Mouse (Mus musculus): Measurements from ENCODE around the gene Myoc. TPM values are rescaled to one million over a fixed set of nuclear protein-coding genes. Genes with fewer than 3 reads are reported as not detected.

The Myoc gene
- polyA plus RNA-seq, 1 experiment from 2014 or later, result not detected

DNA sequence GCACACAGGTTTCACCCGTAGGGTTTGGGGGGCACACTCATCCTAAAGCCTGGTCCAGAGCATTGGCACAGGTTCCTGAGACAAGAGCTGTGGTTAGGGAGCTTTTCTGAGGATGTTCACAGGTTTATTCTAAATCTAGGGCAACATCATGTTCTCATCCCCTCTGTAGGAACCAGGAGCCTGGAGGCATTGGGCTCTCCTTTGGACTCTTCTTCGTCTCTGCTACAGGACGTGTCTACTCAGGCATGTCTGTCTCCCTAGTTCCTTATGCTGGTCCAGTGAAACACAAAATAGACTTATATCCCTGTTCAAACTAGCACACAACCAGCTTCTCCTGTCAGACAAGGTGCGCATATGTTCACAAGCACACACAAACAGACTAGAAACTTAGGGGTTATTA, 420 bp upstream of the Myoc start:
- Histone ChIP-seq H3K9me3 (ENCODE audit: control insufficient read depth, low read length) (no peaks in the 10 kb centered on the region), H3K27ac (ENCODE audit: low read depth, low read length) (no peak overlapping the region), H3K4me2 (no peak overlapping the region), H3K36me3 (ENCODE audit: control insufficient read depth, insufficient read depth, low read length) (no peaks in the 10 kb centered on the region), H3K9ac (ENCODE audit: low read depth, low read length) (no peak overlapping the region), H3K4me1 (replicated peaks; ENCODE audit: control insufficient read depth, insufficient read depth, low read length) (no peaks in the 10 kb centered on the region), H3K27me3 (replicated peaks; ENCODE audit: control insufficient read depth, insufficient read depth, low read length) (no peaks in the 10 kb centered on the region), H3K4me3 (ENCODE audit: low read depth, low read length) (no peak overlapping the region)
- DNase-seq (ENCODE audit: low spot score) (no peak), ATAC-seq (replicated peaks; ENCODE audit: low FRiP score) (no peak)
- WGBS, result 85% methylated on average over 4 of the region's 4 CpGs

DNA sequence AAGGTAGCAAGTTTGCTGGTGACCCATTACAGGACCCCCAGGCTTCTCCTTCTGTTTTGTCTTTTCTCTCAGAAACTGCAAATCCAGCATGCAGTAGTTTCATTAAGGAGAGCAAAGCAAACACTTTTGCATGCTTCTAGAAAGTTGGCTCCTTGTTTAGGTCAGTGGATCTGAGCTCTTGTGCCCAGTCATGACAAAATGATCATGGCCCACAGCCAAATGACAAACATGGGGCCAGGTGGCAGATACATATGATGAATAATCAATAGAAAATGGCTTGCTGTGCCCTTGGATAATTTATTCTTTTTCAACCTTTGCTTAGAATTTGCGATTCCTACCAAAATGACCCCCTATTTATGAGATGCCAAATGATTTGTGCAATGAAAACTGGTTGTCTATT, 906 bp downstream of the Myoc start:
- Histone ChIP-seq H3K36me3 (ENCODE audit: control insufficient read depth, insufficient read depth, low read length) (no peaks in the 10 kb centered on the region), H3K27ac (ENCODE audit: low read depth, low read length) (no peak overlapping the region), H3K4me3 (ENCODE audit: low read depth, low read length) (no peak overlapping the region), H3K27me3 (replicated peaks; ENCODE audit: control insufficient read depth, insufficient read depth, low read length) (no peaks in the 10 kb centered on the region), H3K4me1 (replicated peaks; ENCODE audit: control insufficient read depth, insufficient read depth, low read length) (no peaks in the 10 kb centered on the region), H3K9ac (ENCODE audit: low read depth, low read length) (no peak overlapping the region), H3K4me2 (no peak overlapping the region), H3K9me3 (ENCODE audit: control insufficient read depth, low read length) (no peaks in the 10 kb centered on the region)
- 92% methylated on average over 1 of the region's 1 CpGs for whole genome bisulfite sequencing
- no peak for ATAC-seq (replicated peaks; ENCODE audit: low FRiP score)
- no peak for DNase-seq (ENCODE audit: low spot score)

DNA sequence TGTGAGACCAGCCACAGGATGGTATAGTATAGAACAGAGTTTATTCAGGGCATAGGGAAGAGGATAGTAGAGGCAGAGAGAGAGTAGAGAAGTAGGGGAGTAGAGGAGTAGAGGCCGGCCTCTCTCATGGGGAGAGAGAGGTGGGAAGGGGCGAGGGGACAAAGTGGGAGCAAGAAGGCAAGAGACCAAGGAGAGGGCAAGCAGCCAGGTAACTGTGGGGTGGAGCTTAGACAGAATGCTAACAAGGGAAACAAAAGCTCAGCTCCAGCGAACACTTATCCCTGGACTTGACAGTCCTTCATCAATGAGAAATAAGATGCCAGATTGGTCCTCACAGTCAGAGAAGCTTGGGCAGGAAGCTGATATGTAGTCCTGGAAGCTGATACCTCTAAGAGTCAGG, 3.6 kb downstream of the Myoc start:
- Histone ChIP-seq H3K4me2 (no peak overlapping the region), H3K27ac (ENCODE audit: low read depth, low read length) (no peak overlapping the region), H3K9me3 (ENCODE audit: control insufficient read depth, low read length) (no peaks in the 10 kb centered on the region), H3K4me3 (ENCODE audit: low read depth, low read length) (no peak overlapping the region), H3K9ac (ENCODE audit: low read depth, low read length) (no peak overlapping the region), H3K4me1 (replicated peaks; ENCODE audit: control insufficient read depth, insufficient read depth, low read length) (no peaks in the 10 kb centered on the region), H3K27me3 (replicated peaks; ENCODE audit: control insufficient read depth, insufficient read depth, low read length) (no peaks in the 10 kb centered on the region), H3K36me3 (ENCODE audit: control insufficient read depth, insufficient read depth, low read length) (no peaks in the 10 kb centered on the region)
- WGBS, result 72% methylated on average over 3 of the region's 3 CpGs
- DNase-seq (ENCODE audit: low spot score) (no peak), ATAC-seq (replicated peaks; ENCODE audit: low FRiP score) (no peak)

DNA sequence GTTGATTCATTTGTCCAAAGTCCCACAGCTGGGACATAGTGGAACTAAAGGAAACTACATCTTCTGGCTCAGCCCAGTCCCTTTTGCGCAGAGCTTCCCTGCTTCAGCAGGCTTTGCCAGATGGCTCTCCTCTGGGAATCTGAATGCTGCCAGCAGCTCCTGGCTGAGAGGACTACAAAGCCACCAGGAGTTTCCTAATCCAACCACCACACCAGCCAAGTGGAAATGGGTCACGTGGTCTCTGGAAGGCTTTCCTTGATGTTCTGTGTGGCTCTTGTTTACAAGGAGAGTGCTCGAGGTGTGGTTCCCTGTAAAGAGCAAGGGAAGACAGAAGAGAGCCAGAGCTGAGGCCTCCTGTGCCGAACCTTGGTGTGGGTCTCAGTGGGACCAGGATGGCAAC, 4.8 kb downstream of the Myoc start:
- H3K27ac ChIP-seq (ENCODE audit: low read depth, low read length), result no peak overlapping the region
- no peak overlapping the region for H3K4me2 ChIP-seq
- H3K4me1 ChIP-seq (replicated peaks; ENCODE audit: control insufficient read depth, insufficient read depth, low read length), result no peaks in the 10 kb centered on the region
- 41% methylated on average over 4 of the region's 4 CpGs for WGBS
- H3K4me3 ChIP-seq (ENCODE audit: low read depth, low read length), result no peak overlapping the region
- H3K9me3 ChIP-seq (ENCODE audit: control insufficient read depth, low read length), result no peaks in the 10 kb centered on the region
- ATAC-seq (replicated peaks; ENCODE audit: low FRiP score), result no peak
- H3K27me3 ChIP-seq (replicated peaks; ENCODE audit: control insufficient read depth, insufficient read depth, low read length), result no peaks in the 10 kb centered on the region
- H3K9ac ChIP-seq (ENCODE audit: low read depth, low read length), result no peak overlapping the region
- H3K36me3 ChIP-seq (ENCODE audit: control insufficient read depth, insufficient read depth, low read length), result no peaks in the 10 kb centered on the region
- no peak for DNase-seq (ENCODE audit: low spot score)

DNA sequence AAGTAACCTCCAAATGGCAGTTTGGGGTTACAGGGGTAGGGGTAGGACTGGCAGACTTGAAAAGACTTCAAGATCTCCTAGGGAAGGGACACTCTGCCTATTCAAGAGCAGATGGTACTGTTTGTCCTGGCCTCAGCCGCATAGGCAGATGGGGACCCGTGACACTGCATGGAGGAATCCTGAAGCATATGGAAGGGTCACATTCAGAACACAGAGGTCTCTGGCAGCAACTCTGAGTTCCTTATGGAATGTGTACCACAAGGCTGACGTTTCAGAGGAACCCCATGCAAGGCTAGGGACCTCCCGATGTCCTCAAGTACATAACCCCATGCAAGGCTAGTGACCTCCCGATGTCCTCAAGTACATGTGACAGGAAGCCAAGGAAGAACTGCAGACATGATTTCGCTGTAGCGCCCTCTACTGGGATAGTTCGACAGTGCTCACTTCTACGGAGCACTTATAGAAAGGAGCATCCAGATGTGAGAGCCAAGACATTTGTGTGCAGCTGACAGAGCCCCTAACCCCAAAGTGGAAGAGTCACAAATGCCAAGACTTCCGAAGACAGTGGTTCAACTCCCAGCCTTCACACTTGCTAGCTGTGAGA, 7.2 kb downstream of the Myoc start:
- Histone ChIP-seq H3K4me1 (replicated peaks; ENCODE audit: control insufficient read depth, insufficient read depth, low read length) (no peaks in the 10 kb centered on the region), H3K4me2 (no peak overlapping the region), H3K4me3 (ENCODE audit: low read depth, low read length) (no peak overlapping the region), H3K9me3 (ENCODE audit: control insufficient read depth, low read length) (no peaks in the 10 kb centered on the region), H3K27me3 (replicated peaks; ENCODE audit: control insufficient read depth, insufficient read depth, low read length) (no peaks in the 10 kb centered on the region), H3K27ac (ENCODE audit: low read depth, low read length) (no peak overlapping the region), H3K36me3 (ENCODE audit: control insufficient read depth, insufficient read depth, low read length) (no peaks in the 10 kb centered on the region), H3K9ac (ENCODE audit: low read depth, low read length) (no peak overlapping the region)
- 68% methylated on average over 10 of the region's 10 CpGs for WGBS
- ATAC-seq (replicated peaks; ENCODE audit: low FRiP score) (no peak), DNase-seq (ENCODE audit: low spot score) (no peak)

DNA sequence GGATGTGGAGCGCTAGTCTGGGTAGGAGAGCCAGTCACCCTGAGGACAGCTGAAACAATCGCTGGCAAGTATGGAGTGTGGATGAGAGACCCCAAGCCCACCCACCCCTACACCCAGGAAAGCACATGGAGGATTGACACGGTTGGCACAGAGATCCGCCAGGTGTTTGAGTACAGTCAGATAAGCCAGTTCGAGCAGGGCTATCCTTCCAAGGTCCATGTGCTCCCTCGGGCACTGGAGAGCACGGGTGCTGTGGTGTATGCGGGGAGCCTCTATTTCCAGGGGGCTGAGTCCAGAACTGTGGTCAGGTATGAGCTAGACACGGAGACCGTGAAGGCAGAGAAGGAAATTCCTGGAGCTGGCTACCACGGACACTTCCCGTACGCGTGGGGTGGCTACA, 9.5 kb downstream of the Myoc start:
- Histone ChIP-seq H3K27me3 (replicated peaks; ENCODE audit: control insufficient read depth, insufficient read depth, low read length) (no peaks in the 10 kb centered on the region), H3K36me3 (ENCODE audit: control insufficient read depth, insufficient read depth, low read length) (no peaks in the 10 kb centered on the region), H3K9ac (ENCODE audit: low read depth, low read length) (no peak overlapping the region), H3K4me3 (ENCODE audit: low read depth, low read length) (no peak overlapping the region), H3K4me1 (replicated peaks; ENCODE audit: control insufficient read depth, insufficient read depth, low read length) (no peaks in the 10 kb centered on the region), H3K27ac (ENCODE audit: low read depth, low read length) (no peak overlapping the region), H3K4me2 (no peak overlapping the region), H3K9me3 (ENCODE audit: control insufficient read depth, low read length) (no peaks in the 10 kb centered on the region)
- no peak; the same call in 1 of the 2 replicates for ATAC-seq (replicated peaks; ENCODE audit: low FRiP score)
- whole genome bisulfite sequencing, result 93% methylated on average over 14 of the region's 14 CpGs
- DNase-seq (ENCODE audit: low spot score), result no peak

DNA sequence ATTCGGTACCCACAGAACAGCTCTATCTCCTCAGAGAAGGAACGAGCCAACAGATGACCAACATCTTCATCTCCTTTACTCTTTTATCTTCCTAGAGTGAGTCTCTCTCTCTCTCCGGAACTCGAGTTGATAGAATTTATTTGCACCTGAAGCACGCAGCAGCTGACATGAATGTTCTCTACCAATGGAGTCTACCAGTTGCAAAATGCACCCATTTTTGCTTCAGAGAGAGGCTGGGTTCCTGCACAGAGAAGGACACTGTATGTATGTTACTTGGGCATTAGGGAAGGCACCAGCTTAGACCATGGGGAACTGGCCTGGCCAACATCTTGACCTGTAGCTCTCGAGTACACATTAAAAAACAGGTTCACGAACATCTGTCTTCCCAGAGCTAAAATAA, 19.2 kb downstream of the Myoc start, which contains the start of gene Myocos:
TSS of gene Myocos (minus strand) at position 101 of the 400 bp plus-strand sequence.
- no peak for ATAC-seq (replicated peaks; ENCODE audit: low FRiP score)
- Histone ChIP-seq H3K9me3 (ENCODE audit: control insufficient read depth, low read length) (no peaks in the 10 kb centered on the region), H3K4me1 (replicated peaks; ENCODE audit: control insufficient read depth, insufficient read depth, low read length) (no peaks in the 10 kb centered on the region), H3K36me3 (ENCODE audit: control insufficient read depth, insufficient read depth, low read length) (no peaks in the 10 kb centered on the region), H3K9ac (ENCODE audit: low read depth, low read length) (no peak within 1 kb of the TSS), H3K27ac (ENCODE audit: low read depth, low read length) (no peak within 1 kb of the TSS), H3K4me2 (no peak within 1 kb of the TSS), H3K27me3 (replicated peaks; ENCODE audit: control insufficient read depth, insufficient read depth, low read length) (no peaks in the 10 kb centered on the region), H3K4me3 (ENCODE audit: low read depth, low read length) (no peak within 1 kb of the TSS)
- 84% methylated on average over 7 of the region's 7 CpGs for WGBS
- no peak for DNase-seq (ENCODE audit: low spot score)

DNA sequence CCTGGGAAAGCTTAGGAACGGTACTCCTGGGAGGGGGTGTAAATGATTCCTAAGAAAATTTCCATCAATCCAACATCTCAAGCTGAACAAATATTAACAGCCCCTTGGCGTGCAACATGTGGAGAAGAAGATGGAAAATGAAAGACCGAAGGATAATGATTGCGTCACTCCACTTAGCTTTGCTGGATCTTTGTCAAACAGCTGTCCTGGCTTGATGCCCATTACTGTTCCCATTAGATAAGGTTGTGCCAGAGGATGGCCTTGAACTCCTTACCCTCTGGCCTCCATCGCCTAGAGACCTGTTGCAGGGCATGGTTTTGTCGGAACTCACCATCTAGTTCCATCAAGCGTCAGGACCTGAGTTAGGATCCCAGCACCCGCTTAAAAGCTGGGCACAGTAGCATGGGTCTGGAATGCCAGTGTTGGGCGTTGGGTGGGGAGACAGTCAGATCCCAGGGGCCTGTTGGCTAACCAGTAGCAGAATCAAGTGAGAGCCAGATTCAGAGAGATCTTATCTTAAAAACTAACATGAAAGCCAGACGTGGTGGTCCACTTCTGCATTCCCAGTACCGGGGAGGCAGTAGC, 21.4 kb downstream of the Myoc start:
- WGBS, result 74% methylated on average over 11 of the region's 11 CpGs
- Histone ChIP-seq H3K27ac (ENCODE audit: low read depth, low read length) (no peak overlapping the region), H3K27me3 (replicated peaks; ENCODE audit: control insufficient read depth, insufficient read depth, low read length) (no peaks in the 10 kb centered on the region), H3K9me3 (ENCODE audit: control insufficient read depth, low read length) (no peaks in the 10 kb centered on the region), H3K4me2 (no peak overlapping the region), H3K4me1 (replicated peaks; ENCODE audit: control insufficient read depth, insufficient read depth, low read length) (no peaks in the 10 kb centered on the region), H3K4me3 (ENCODE audit: low read depth, low read length) (no peak overlapping the region), H3K9ac (ENCODE audit: low read depth, low read length) (no peak overlapping the region), H3K36me3 (ENCODE audit: control insufficient read depth, insufficient read depth, low read length) (no peaks in the 10 kb centered on the region)
- ATAC-seq (replicated peaks; ENCODE audit: low FRiP score), result no peak; the same call in 1 of the 2 replicates
- no peak for DNase-seq (ENCODE audit: low spot score)

DNA sequence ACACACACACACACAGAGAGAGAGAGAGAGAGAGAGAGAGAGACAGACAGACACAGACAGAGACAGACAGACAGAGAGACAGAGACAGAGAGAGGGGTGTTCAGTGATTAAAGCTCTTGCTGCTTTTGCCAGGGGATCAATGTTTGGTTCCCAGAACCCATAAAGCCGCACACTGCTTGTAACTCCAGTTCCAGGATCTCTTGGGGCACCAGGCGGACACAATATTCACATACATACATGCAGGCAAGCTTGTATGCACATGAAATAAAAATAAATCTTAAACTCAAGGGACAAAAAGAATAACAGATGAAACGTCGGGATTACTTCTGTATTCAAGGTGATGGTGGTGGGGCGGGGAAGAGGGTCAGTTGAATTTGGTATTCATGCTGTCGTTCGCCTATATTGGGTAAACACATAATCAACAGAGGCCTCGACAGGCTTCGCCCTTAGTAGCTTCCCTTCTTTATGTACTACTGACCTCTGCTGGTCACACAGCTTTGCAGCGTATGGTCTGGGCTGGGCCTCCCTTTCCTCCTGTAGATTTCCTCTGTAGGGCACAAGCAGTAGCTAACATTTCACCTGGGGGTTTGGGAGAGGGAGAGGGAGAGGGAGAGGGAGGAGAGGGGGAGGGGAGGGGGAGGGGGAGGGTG, 26.0 kb downstream of the Myoc start:
- Histone ChIP-seq H3K27me3 (replicated peaks; ENCODE audit: control insufficient read depth, insufficient read depth, low read length) (no peaks in the 10 kb centered on the region), H3K4me1 (replicated peaks; ENCODE audit: control insufficient read depth, insufficient read depth, low read length) (peaks cover 2% of the 10 kb centered on the region; the same call in 1 of the 2 replicates), H3K36me3 (ENCODE audit: control insufficient read depth, insufficient read depth, low read length) (no peaks in the 10 kb centered on the region), H3K4me3 (ENCODE audit: low read depth, low read length) (peak overlapping the region; percentile 44), H3K4me2 (peak overlapping the region; percentile 15; the same call in 1 of the 2 replicates), H3K27ac (ENCODE audit: low read depth, low read length) (no peak overlapping the region), H3K9me3 (ENCODE audit: control insufficient read depth, low read length) (no peaks in the 10 kb centered on the region), H3K9ac (ENCODE audit: low read depth, low read length) (no peak overlapping the region)
- peak; percentile 94 for ATAC-seq (replicated peaks; ENCODE audit: low FRiP score)
- WGBS, result 18% methylated on average over 10 of the region's 10 CpGs
- DNase-seq (ENCODE audit: low spot score), result peak; percentile 61

Measured in liver, embryonic 11.5 days (tissue).